Mouse (Mus musculus): ENCODE data around the gene Synrg. TPM values are rescaled to one million over a fixed set of nuclear protein-coding genes. Genes with fewer than 3 reads are reported as not detected.

The Synrg gene
- total RNA-seq, 2 experiments from 2014 or later = 31.0 to 34.9 TPM

- peak; percentile 30 to 50 for DNase-seq
- intact Hi-C loops (cut with DNase I) = no loop called here
Observed at GRCm38 (mm10) chr11:84068191-84069033, 104.2 kb downstream of the Synrg start.

GRCm38 (mm10) chr11:84069034-84069370 lies 104.8 kb downstream of the Synrg start, which contains the start of gene Dusp14:
TSS of gene Dusp14 (minus strand) at chr11:84069261.
- intact Hi-C loops (cut with DNase I) = no loop called here
- no peak for DNase-seq

GRCm38 (mm10) chr11:84072904-84073651 lies 108.8 kb downstream of the Synrg start:
- DNase-seq = peak in 1 of 2 experiments; percentile 17
- intact Hi-C loops (cut with DNase I) = no loop called here

GRCm38 (mm10) chr11:84073816-84074764 lies 109.9 kb downstream of the Synrg start:
- intact Hi-C loops (cut with DNase I) = no loop called here
- DNase-seq = no peak

GRCm38 (mm10) chr11:84077008-84077407 lies 112.8 kb downstream of the Synrg start:
- no peak for DNase-seq
- intact Hi-C loops (cut with DNase I) = no loop called here

- DNase-seq = no peak
- intact Hi-C loops (cut with DNase I) = no loop called here
Observed at GRCm38 (mm10) chr11:84078601-84079000, 114.4 kb downstream of the Synrg start.

- DNase-seq = no peak
Observed at GRCm38 (mm10) chr11:84079361-84079760, 115.1 kb downstream of the Synrg start.

GRCm38 (mm10) chr11:84079887-84080286 lies 115.7 kb downstream of the Synrg start:
- no peak for DNase-seq
- intact Hi-C loops (cut with DNase I) = no loop called here

More at GRCm38 (mm10) chr11:84079361-84079760, 115.1 kb downstream of the Synrg start:
- intact Hi-C loops (cut with DNase I) = no loop called here

- no peak for DNase-seq
- intact Hi-C loops (cut with DNase I) = no loop called here
Observed at GRCm38 (mm10) chr11:84080327-84080726, 116.1 kb downstream of the Synrg start.

- no peak for DNase-seq
- intact Hi-C loops (cut with DNase I) = no loop called here
Observed at GRCm38 (mm10) chr11:84081901-84082300, 117.7 kb downstream of the Synrg start.

- intact Hi-C loops (cut with DNase I) = no loop called here
Observed at GRCm38 (mm10) chr11:84090572-84090971, 126.3 kb downstream of the Synrg start.

More at GRCm38 (mm10) chr11:84090572-84090971, 126.3 kb downstream of the Synrg start:
- no peak for DNase-seq

Other genes starting within 250 kb of the Synrg start
- gene Wfdc21, start 217.5 kb upstream of the Synrg start, total RNA-seq (2021) = not detected
- gene Heatr6, start 210.7 kb upstream of the Synrg start, total RNA-seq (2021) = 1 to 10 TPM; 6.5 to 8.1 TPM
- not detected for gene Hnf1b, start 114.4 kb upstream of the Synrg start, total RNA-seq (2021)
- 1 to 10 TPM; 8.5 to 9.6 TPM for gene Ddx52, start 22.4 kb upstream of the Synrg start, total RNA-seq (2021)
- gene Dusp14, start 104.8 kb downstream of the Synrg start, total RNA-seq (2021) = 1 to 10 TPM; 5.7 to 7.0 TPM
- 1 to 10 TPM; 8.6 to 9.4 TPM for gene Tada2a, start 165.2 kb downstream of the Synrg start, total RNA-seq (2021)
- gene Acaca, start 165.2 kb downstream of the Synrg start, total RNA-seq (2021) = 10 to 100 TPM; 10.1 to 15.5 TPM
- gene Gm11437, start 203.0 kb downstream of the Synrg start, total RNA-seq (2021) = not detected

Measured in gastrocnemius, postnatal 36 days (tissue).